Mouse (Mus musculus): Measurements from ENCODE around the gene Myo3b. TPM values are rescaled to one million over a fixed set of nuclear protein-coding genes. Genes with fewer than 3 reads are reported as not detected.
"Not testable (repeated sequence)": the region's sequence is repeated elsewhere in the genome, so short reads cannot be mapped to it uniquely, and the experiment has no call there.

The Myo3b gene
- polyA plus RNA-seq, 1 experiment from 2014 or later = not detected

GRCm38 (mm10) chr2:70208411-70208810 lies 169.5 kb downstream of the Myo3b start:
- Histone ChIP-seq H3K4me1 (replicated peaks) (no peaks in the 10 kb centered on the region), H3K4me3 (replicated peaks) (no peak overlapping the region), H3K27me3 (no peaks in the 10 kb centered on the region), H3K9me3 (replicated peaks) (no peaks in the 10 kb centered on the region; the same call in 1 of the 2 replicates), H3K9ac (no peak overlapping the region), H3K36me3 (replicated peaks) (no peaks in the 10 kb centered on the region), H3K4me2 (no peak overlapping the region), H3K27ac (replicated peaks) (no peak overlapping the region)
- WGBS (ENCODE audit: insufficient replicate concordance) = 62% methylated on average over 1 of the region's 1 CpGs
- ATAC-seq (ENCODE audit: insufficient read depth) = no peak

GRCm38 (mm10) chr2:70209790-70210189 lies 170.9 kb downstream of the Myo3b start:
- Histone ChIP-seq H3K9me3 (replicated peaks) (no peaks in the 10 kb centered on the region; the same call in 1 of the 2 replicates), H3K27me3 (no peaks in the 10 kb centered on the region), H3K4me2 (no peak overlapping the region), H3K27ac (replicated peaks) (no peak overlapping the region), H3K36me3 (replicated peaks) (no peaks in the 10 kb centered on the region), H3K4me1 (replicated peaks) (no peaks in the 10 kb centered on the region), H3K9ac (no peak overlapping the region), H3K4me3 (replicated peaks) (no peak overlapping the region)
- 51% methylated on average over 3 of the region's 3 CpGs for WGBS (ENCODE audit: insufficient replicate concordance)
- no peak for ATAC-seq (ENCODE audit: insufficient read depth)

- Histone ChIP-seq H3K27me3 (no peaks in the 10 kb centered on the region), H3K27ac (replicated peaks) (no peak overlapping the region), H3K9ac (no peak overlapping the region), H3K4me3 (replicated peaks) (no peak overlapping the region), H3K36me3 (replicated peaks) (no peaks in the 10 kb centered on the region), H3K4me1 (replicated peaks) (no peaks in the 10 kb centered on the region), H3K9me3 (replicated peaks) (no peaks in the 10 kb centered on the region; the same call in 1 of the 2 replicates), H3K4me2 (no peak overlapping the region)
- 71% methylated on average over 22 of the region's 22 CpGs for WGBS (ENCODE audit: insufficient replicate concordance)
- no peak for ATAC-seq (ENCODE audit: insufficient read depth)
Observed at GRCm38 (mm10) chr2:70210427-70211332, 171.8 kb downstream of the Myo3b start.

GRCm38 (mm10) chr2:70214401-70214800 lies 175.5 kb downstream of the Myo3b start:
- no peak overlapping the region for H3K4me3 ChIP-seq (replicated peaks)
- ATAC-seq (ENCODE audit: insufficient read depth) = no peak
- no peaks in the 10 kb centered on the region for H3K4me1 ChIP-seq (replicated peaks)
- no peak overlapping the region for H3K4me2 ChIP-seq
- H3K9me3 ChIP-seq (replicated peaks) = no peaks in the 10 kb centered on the region; the same call in 1 of the 2 replicates
- 61% methylated on average over 8 of the region's 8 CpGs for WGBS (ENCODE audit: insufficient replicate concordance)
- no peaks in the 10 kb centered on the region for H3K27me3 ChIP-seq
- H3K27ac ChIP-seq (replicated peaks) = no peak overlapping the region
- H3K36me3 ChIP-seq (replicated peaks) = no peaks in the 10 kb centered on the region
- H3K9ac ChIP-seq = no peak overlapping the region

- H3K36me3 ChIP-seq (replicated peaks) = no peaks in the 10 kb centered on the region
- H3K4me1 ChIP-seq (replicated peaks) = no peaks in the 10 kb centered on the region
- ATAC-seq (ENCODE audit: insufficient read depth) = no peak
- no peak overlapping the region for H3K4me2 ChIP-seq
- WGBS (ENCODE audit: insufficient replicate concordance) = 55% methylated on average over 3 of the region's 3 CpGs
- H3K4me3 ChIP-seq (replicated peaks) = no peak overlapping the region
- no peak overlapping the region for H3K27ac ChIP-seq (replicated peaks)
- H3K9me3 ChIP-seq (replicated peaks) = no peaks in the 10 kb centered on the region
- H3K27me3 ChIP-seq = no peaks in the 10 kb centered on the region
- H3K9ac ChIP-seq = no peak overlapping the region
Observed at GRCm38 (mm10) chr2:70217800-70218199, 178.9 kb downstream of the Myo3b start.

- WGBS (ENCODE audit: insufficient replicate concordance) = 58% methylated on average over 8 of the region's 8 CpGs
- Histone ChIP-seq H3K4me1 (replicated peaks) (no peaks in the 10 kb centered on the region), H3K36me3 (replicated peaks) (no peaks in the 10 kb centered on the region), H3K27me3 (no peaks in the 10 kb centered on the region), H3K9me3 (replicated peaks) (no peaks in the 10 kb centered on the region), H3K27ac (replicated peaks) (no peak overlapping the region), H3K4me2 (no peak overlapping the region), H3K4me3 (replicated peaks) (no peak overlapping the region), H3K9ac (no peak overlapping the region)
- ATAC-seq (ENCODE audit: insufficient read depth) = no peak
Observed at GRCm38 (mm10) chr2:70218469-70218868, 179.5 kb downstream of the Myo3b start.

GRCm38 (mm10) chr2:70226679-70227078 lies 187.8 kb downstream of the Myo3b start:
- WGBS (ENCODE audit: insufficient replicate concordance) = 11% methylated on average over 3 of the region's 3 CpGs
- H3K27me3 ChIP-seq = no peaks in the 10 kb centered on the region
- H3K9me3 ChIP-seq (replicated peaks) = no peaks in the 10 kb centered on the region
- H3K4me3 ChIP-seq (replicated peaks) = no peak overlapping the region
- ATAC-seq (ENCODE audit: insufficient read depth) = no peak
- H3K27ac ChIP-seq (replicated peaks) = no peak overlapping the region
- no peak overlapping the region for H3K4me2 ChIP-seq
- H3K9ac ChIP-seq = no peak overlapping the region
- no peaks in the 10 kb centered on the region for H3K4me1 ChIP-seq (replicated peaks)
- no peaks in the 10 kb centered on the region for H3K36me3 ChIP-seq (replicated peaks)

- not testable (repeated sequence) for H3K27ac ChIP-seq (replicated peaks); H3K9me3 ChIP-seq (replicated peaks); H3K9ac ChIP-seq; H3K4me2 ChIP-seq; H3K36me3 ChIP-seq (replicated peaks); H3K4me1 ChIP-seq (replicated peaks); H3K27me3 ChIP-seq; ATAC-seq (ENCODE audit: insufficient read depth); H3K4me3 ChIP-seq (replicated peaks)
- 41% methylated on average over 4 of the region's 4 CpGs for WGBS (ENCODE audit: insufficient replicate concordance)
Observed at GRCm38 (mm10) chr2:70234450-70234849, 195.5 kb downstream of the Myo3b start.

- H3K4me3 ChIP-seq (replicated peaks) = no peak overlapping the region
- no peak overlapping the region for H3K27ac ChIP-seq (replicated peaks)
- no peaks in the 10 kb centered on the region for H3K36me3 ChIP-seq (replicated peaks)
- H3K4me1 ChIP-seq (replicated peaks) = no peaks in the 10 kb centered on the region
- no peaks in the 10 kb centered on the region for H3K9me3 ChIP-seq (replicated peaks)
- H3K9ac ChIP-seq = no peak overlapping the region
- H3K27me3 ChIP-seq = no peaks in the 10 kb centered on the region; the same call in 1 of the 2 replicates
- H3K4me2 ChIP-seq = no peak overlapping the region
- no peak for ATAC-seq (ENCODE audit: insufficient read depth)
- WGBS (ENCODE audit: insufficient replicate concordance) = 61% methylated on average over 4 of the region's 4 CpGs
Observed at GRCm38 (mm10) chr2:70245981-70246380, 207.1 kb downstream of the Myo3b start.

- Histone ChIP-seq H3K4me3 (replicated peaks) (no peak overlapping the region), H3K36me3 (replicated peaks) (no peaks in the 10 kb centered on the region), H3K9ac (no peak overlapping the region), H3K4me2 (no peak overlapping the region), H3K27me3 (no peaks in the 10 kb centered on the region; the same call in 1 of the 2 replicates), H3K9me3 (replicated peaks) (no peaks in the 10 kb centered on the region), H3K27ac (replicated peaks) (no peak overlapping the region), H3K4me1 (replicated peaks) (no peaks in the 10 kb centered on the region)
- 54% methylated on average over 7 of the region's 7 CpGs for WGBS (ENCODE audit: insufficient replicate concordance)
- ATAC-seq (ENCODE audit: insufficient read depth) = no peak
Observed at GRCm38 (mm10) chr2:70248616-70249015, 209.7 kb downstream of the Myo3b start.

- no peaks in the 10 kb centered on the region for H3K27me3 ChIP-seq
- ATAC-seq (ENCODE audit: insufficient read depth) = no peak
- WGBS (ENCODE audit: insufficient replicate concordance) = 45% methylated on average over 4 of the region's 4 CpGs
- H3K4me3 ChIP-seq (replicated peaks) = no peak overlapping the region
- H3K9me3 ChIP-seq (replicated peaks) = no peaks in the 10 kb centered on the region
- no peaks in the 10 kb centered on the region for H3K36me3 ChIP-seq (replicated peaks)
- no peak overlapping the region for H3K27ac ChIP-seq (replicated peaks)
- no peak overlapping the region for H3K4me2 ChIP-seq
- H3K9ac ChIP-seq = no peak overlapping the region
- H3K4me1 ChIP-seq (replicated peaks) = no peaks in the 10 kb centered on the region
Observed at GRCm38 (mm10) chr2:70249872-70250271, 210.9 kb downstream of the Myo3b start.

Data from liver, embryonic 15.5 days (tissue).